Mouse (Mus musculus) right cerebral cortex, adult 18-20 months (tissue): ENCODE results near the gene Atp5k.

Experiments
- DNase-seq: peaks from one replicate; pipeline ENCODE4 v3.0.0; 2022; ENCODE audit warnings: mixed read lengths

Gene Atp5k

DNA sequence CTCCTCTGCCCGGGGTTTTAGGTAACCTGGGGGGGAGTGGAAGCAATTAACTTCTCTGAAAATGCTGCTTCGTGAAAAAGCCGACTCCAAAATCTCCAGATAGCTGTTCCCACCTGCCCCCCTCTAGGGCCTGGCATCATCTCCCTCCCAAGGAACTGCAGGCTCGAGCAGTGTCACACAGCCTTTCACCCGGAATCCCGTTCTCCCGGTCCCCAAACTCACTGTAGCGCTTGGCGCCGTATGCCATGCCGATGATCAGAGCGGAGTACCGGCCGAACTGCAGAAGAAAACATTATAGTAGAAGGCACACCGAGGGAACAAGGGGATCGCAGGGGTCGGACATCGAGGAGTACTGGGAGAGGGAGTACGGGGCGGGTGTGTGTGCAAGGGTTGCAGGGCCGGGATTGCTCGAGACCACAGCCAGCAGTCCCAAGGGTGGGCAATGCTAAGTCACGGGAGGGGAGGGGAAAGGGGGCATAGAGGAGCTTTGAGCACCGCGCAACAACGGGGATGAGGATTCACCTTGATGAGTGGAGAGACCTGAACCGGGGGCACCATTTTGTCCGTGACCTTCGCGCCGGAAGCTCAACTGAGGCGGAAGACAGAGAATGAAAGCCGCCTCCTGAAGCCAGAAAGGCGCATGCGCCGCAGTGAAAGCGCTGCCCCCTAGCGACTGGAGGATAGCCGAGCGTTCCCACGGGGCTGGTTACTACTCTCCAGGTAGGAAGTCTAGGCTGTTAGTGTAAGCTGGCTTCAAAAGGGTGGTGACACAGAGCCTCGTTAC, at the start of gene Atp5k:
Atp5k (minus strand) TSS at position 645 of the 784 bp plus-strand sequence.
- DNase-seq, result peak; percentile 95

DNA sequence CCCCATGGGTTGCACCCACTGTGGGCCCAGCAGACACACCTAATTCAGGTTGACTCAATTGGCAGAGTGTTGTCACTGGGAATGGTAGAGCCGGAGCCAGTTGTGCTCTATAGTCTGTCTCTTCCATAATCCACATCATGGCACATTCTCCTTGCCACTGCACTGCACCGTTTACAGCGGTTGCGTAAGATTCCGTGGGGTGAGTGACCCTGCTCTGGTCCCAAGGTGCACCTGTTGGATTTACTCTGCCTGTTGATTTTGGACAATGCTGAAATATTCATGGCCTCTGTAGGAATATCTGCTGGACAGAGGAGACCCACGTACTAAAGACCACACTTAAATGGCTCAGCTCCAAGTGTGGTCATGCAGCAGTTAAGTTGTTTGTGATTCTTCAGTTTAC, 48.8 kb upstream of the Atp5k start:
- DNase-seq, result no peak

DNA sequence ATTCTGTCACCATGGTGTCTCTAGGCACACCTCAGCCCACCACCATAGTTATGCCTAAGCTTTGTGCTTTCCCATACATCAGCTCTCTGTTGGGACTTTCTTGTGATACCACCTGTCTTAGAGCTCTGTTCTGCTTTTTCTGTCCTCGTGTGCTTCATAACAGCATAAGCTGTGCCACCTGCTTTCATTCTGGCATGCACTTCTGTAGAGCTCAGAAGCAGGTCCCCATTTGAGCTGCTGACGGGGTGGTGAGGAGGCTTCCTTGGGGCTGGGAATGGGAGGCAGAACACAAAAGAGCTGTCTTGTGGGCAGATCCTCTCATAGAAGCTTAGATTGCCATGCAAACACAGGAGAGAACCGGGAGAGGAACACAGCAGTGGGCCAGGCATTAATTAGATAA, 41.7 kb upstream of the Atp5k start:
- DNase-seq, result no peak

DNA sequence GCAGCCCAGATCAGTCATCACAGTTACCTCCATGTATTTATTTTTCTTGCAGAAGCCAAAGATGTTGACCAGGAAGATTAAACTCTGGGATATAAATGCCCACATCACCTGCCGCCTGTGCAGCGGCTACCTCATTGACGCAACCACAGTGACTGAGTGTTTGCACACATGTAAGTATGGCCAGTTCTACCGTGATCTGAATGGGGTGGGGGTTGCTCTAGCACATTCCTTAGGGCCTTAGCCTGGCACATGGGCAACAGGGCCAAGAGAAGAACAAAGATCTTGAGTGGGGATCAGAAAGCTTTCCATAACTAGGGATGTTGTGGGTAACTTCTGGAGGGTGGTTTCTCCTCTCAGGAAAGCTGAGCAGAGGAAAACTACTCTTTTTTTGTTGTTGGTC, 39.5 kb upstream of the Atp5k start:
- no peak for DNase-seq

DNA sequence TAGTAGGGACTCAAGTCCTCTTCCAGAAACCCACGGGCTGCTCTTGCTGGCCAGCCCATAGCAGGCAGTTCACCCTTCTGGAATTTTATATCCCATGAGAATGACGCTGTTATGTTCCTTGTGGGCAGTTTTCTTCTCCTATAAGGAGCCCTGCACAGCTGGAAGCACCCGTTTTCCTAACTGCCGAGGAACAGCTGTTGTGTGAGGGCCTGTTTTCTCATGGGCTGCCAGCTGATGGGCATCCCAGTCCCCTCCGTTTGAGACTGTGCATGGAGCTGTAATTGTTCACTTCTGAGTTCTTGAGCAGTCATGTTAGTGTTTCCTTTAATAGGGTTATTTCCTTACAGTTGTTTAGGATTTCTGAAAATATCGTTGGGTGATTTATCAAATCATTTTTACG, 35.4 kb upstream of the Atp5k start:
- DNase-seq, result no peak

DNA sequence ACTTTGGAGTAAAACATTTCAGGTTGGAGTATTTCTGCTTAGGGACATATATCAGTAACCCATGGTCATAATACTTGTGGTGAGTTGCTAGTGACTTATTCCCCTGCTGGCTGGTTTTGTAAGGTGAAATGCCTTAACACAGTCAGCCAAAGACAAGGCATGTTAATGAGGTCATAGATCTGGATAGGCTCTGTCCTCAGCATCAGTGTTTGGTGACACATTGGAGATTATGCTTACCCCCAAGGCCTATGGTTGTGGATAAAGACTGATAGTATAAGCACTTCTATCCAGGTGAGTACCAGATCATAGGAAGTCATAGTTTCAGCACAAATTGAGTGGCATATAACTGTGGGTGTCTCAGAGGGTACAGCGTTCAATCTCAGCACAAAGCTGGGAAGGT, 32.4 kb upstream of the Atp5k start:
- no peak for DNase-seq

DNA sequence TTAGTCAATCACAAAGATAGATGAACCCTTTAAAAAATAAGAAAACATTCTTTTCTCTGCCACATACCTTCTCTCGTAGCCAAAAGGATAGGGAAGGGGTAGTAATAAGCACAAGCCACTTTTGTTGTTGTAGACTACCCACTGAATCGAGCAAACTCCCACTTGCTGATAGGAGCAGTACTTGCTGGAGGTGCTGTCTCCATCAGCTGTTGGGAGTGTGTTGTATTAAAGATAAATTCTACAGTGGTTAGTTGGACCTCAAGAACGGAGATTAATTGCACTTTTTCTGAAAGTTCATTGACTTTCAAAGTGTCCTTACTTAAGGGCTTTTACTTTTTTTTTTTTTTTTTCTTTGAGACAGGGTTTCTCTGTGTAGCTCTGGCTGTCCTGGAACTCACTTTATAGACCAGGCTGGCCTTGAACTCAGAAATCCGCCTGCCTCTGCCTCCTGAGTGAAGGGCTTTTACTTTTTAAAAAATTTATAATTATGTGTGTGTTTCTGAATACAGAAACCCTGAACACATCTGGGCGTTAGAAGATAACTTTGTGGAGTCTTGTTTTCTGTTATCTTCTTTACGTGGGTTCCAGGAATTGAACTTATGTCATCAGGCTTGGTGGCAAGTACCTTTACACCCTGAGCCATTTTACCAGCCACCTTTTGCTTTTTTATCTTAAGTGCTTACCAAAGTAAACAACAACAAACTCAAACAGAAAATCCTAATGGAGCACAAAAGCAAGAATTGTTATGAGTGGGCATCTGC, 31.1 kb upstream of the Atp5k start:
- DNase-seq, result no peak

DNA sequence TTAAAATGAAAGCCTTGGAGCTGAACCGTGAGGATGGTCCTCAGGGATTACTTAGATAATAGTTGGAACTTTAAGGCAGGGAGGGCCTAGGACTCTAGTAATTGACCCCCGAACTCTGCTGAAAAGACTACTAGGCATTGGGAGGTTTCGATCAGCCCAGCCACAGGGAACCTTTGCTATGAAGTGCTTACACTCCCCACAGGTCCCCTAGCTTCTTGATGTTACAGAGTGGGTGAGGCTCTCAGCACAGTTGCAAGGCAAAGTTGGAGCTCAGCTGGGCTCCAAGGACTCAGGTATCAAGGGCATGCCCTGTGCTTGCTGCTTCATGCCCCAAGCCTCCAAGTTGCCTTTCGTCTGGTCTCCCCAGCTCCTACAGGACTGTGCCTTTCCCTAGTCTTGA, 28.2 kb upstream of the Atp5k start:
- DNase-seq, result no peak

DNA sequence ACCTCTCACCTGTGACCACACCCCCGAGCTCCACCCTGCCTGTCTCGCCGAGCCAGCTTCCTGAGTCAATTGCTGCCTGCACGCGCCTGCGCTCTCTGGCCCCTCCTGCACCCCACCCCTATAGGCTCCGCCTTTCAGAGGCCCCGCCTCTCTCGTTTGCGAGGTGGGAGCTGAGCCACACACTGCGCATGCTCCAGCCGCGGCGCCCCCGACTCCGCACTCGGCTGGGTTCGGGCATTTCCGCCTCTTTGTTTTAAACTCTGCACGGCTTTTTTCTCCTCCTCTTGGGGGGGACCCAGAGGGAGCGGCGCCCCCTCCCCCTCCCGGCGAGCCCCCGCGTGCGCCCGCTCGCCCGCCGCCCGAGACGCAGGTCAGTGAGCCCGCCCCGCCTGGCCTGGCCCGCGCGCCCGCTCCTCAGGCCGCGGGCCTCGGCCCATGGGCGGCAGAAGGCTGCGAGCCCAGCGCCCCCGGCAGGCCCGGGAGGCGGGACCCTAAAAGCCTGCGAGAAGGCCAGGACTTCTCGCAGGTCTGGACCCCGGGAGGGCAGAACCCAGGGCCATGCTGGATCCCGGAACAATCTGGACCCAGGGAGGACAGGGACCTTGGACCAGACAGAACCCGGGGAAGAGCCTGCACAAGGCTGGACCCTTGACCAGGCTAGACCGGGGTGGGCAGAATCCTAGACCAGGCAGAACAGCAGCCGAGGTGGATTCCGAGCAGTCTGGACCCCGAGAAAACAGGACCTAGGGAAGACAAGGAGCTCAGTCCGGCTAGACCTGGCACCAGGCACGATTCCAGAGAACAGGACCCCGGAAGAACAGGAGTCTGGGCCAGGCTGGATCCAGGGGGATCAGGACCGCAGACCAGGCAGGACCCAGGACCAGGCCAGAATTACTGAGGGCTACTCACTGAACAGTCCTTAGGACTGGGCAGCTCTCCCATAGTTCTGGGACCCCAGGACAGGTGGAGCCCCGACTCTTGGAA, 27.1 kb upstream of the Atp5k start, which contains the start of gene Pcgf3:
Pcgf3 (plus strand) TSS at position 151 of the 984 bp plus-strand sequence.
- peak; percentile 97 for DNase-seq

DNA sequence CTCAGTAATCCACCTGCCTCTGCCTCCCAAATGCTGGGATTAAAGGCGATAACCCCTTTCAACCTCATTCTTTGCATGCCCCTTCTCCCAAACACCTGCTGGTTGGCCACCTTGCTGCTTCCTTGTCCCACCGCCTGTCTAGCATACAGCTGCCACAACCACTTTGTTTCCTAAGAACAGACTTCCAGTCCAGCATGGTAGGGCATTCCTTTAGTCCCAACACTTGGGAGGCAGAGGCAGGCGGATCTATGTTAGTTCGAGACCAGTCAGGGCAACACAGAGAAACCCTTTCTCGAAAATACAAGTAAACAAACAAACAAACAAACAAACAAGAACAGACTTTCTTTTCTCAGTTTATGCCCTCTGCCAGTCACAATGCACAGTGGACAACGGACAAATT, 26.2 kb upstream of the Atp5k start:
- DNase-seq, result no peak

DNA sequence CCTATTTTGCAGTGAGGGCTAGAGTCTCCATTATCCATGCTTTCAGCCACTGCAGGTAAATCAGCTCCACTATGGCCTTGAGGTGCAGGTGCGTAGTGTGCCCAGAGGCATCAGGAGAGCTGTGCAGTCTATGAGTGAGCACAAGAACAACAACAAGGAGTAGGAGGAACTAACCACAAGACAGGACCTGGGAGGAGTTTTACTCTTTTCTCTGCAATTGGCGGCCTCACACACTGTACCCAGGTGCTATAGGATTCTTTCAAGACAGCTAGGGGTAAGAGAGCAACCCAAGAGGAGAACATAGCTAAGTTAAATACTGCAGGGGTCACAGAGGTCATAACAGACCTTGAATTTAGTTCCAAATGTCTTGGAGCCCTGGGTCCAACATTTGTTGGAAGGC, 24.5 kb upstream of the Atp5k start:
- no peak for DNase-seq

DNA sequence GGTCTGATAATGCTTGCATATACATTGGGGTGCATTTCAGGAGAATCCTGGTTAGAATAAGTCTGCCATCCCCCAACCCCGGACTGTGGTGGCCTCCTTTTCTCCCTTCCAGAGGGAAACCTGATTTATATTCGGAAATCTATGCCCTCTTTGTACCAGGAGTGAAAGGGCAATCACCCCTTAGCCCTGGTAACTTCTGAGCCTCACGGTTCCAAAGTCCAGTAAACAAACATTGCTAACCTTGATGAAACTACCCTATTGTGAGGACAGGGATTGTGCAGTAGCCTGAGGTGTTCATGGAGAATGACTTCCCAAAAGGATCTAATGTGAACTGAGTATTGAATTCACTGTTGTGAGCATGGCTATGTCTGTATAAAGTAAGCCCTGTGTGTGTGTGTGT, 19.8 kb upstream of the Atp5k start:
- no peak for DNase-seq

DNA sequence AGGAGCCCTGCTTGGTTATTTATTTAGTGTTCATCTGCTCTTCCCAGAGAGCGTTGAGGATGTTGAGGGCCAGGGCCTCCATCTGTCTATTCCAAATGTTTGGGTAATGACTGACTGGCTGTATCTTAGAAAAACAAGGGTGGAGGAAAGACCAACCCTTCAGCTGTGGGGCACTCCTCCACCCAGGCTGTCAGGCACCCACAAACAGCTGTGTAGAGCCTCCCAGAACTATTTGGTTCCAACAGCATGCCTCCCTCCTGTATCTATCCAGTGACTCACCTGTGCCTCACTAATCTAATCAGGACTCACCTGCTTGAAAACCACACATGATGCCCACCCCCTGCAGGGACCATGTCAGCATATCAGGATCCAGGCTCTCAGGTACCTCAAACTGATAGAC, 18.2 kb upstream of the Atp5k start:
- no peak for DNase-seq

DNA sequence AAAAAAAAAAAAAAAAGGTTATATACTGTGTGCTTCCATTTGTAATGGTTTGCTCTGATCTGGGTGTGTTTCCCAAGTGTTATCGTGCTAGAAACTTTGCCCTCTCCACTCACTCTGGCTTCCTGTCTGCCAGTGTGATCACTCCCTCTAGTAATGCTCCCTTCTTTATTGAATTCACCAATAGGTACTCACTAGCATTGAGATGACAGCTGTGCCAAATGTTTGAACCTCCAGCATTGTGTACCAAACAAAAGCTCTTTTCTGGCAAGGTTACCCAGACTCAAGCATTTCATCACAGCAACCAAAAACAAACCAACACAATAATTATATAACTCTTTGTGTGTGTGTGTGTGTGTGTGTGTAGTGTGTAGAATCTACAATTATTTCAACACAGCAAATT, 17.4 kb upstream of the Atp5k start:
- DNase-seq, result no peak

DNA sequence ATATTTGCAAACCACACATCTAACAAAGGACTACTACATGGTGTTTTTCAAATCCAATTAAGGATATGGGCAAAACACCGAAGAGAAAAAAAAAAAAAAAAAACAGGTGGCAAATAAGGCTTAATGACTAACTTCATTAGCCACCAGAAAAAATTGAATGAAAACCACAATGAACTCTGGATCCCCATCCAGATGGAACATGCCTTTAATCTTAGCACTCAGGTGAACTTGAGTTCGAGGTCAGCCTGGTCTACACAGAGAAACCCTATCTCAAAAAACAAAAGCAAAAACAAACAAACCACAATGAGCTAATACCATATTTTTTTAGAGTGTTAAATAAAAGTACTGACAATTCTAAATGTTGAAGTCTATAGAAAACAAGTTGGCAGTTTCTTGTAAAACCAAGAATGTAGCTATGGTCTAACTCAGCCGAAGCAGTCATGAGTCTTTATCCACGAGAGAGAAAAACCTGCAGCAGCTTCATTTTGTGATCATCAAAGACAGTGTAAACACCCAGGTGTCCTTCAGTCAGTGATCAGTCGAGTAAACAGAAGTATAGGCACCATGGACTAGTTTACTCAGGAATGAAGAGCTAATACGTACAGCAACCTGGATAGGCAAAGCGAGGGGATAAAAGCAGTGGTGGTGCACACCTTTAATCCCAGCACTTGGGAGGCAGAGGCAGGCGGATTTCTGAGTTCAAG, 16.7 kb upstream of the Atp5k start:
- no peak for DNase-seq

DNA sequence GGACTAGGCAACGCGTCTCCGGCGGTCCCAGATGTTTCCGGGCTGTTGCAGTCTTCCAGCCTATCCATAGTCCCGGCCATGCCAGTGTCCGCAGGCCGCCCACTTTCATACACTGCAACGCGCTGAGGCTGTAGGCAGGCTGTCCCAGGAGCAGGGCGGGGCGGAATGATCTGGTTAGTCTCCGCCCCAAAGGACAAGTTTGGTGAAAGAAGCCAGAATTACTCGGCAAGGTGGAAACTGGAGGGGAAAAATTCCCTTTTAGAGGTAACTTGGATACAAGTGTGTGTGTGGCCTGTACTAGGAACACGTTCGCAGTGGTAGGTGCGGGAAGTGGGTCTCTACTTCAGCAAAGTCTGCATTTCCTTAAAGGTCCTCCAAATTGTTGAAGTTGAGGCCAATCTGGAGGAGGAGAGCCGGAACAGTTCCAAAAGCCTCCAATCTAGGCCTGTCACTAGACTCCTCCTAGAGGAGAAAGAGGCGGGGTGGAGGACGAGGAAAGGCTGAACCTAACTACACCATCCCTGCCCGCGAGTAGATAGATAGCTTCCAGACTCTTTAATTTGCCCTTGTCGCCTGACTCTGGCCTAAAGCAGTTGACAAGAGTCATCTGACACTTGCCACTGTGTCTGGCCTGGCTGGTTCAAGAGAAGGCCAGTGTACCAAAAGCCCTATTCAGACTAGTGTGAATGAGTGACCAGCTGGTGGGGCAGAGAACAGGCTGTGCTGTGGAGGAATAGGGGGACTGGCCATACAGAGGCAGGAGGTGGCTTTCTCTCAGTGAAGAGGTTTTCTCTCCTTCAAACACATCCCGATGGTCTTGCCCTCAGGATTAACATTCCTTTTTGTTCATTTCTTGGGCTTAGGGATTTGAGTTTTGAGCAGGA, 14.8 kb upstream of the Atp5k start, which contains the start of gene Mfsd7a:
Mfsd7a (minus strand) TSS at position 107 of the 884 bp plus-strand sequence.
- peak; percentile 17 for DNase-seq

DNA sequence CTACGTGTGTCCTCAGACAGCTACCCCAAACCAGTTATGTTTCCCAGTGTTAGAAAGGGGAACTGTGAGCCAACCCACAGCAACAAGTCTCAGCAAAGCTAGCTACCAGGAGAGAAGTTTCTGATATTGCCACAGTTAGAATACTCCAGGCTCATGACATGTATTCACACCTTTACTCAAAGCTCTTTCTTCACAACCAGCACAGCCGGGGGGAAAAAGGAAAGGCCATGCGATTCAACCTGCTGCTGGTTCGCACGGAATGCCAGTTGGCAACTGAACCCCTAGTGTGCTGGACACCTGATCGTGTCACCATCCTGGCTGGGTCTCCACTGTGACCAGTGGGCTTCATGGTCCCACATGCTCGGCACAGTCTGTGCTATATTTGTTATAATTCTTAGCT, 13.6 kb upstream of the Atp5k start:
- no peak for DNase-seq

DNA sequence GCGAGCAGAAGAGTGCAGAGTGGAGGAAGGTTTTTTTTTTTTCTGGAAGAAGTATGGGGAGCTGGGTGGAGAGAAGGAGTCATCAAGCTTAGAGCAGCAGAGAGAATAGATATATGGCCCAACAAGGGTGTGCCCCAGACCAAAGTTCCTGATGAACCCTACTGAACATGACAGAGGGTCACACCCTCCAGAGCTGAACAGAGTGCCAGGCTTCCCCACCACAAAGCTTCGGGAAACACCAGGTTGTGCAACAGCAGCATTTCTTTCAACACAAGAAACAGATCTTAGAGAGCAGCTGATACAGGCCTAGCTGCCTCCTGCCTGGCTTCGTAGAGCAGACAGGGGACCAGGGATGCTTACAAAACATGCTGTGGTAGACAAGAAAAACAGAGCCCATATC, 12.7 kb upstream of the Atp5k start:
- no peak for DNase-seq

DNA sequence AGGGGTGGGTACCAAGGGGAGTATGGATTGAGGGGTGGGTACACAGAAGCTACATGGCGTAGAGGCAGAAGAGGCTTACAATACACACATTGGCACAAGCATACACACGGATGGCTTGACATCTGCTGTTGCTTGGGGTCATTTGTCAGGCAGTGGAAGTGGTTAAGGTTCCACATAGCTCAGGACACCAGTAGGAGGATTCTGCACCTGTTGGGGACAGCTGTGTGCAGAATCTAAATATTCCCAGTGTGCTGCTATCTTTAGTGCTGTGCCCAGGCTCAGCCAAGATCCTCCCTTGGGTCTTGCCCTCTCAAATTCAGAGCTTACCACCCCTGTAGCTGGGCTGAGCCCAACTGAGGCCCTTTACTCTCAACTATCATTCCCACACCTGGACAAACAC, 1.9 kb upstream of the Atp5k start:
- DNase-seq, result no peak

DNA sequence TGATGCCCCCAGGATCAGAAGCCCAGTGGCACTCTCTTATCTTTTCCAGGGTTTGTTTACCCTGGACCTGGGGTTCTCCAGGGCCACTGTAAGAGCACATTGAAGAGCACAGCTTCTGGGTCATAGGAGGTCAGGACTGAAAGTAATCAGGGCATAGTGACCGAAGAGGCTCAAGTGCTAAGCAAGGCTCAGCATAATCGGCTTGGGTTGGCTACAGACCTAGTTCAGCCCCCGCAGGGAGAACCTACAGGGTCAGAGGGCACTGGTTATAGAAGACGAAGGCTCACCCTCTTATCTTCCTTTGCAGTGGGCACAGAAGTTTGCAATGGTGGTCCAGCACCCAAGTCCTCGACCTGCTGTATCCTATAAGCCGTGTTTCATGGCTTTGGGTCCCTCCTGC, 3.1 kb downstream of the Atp5k start:
- no peak for DNase-seq

DNA sequence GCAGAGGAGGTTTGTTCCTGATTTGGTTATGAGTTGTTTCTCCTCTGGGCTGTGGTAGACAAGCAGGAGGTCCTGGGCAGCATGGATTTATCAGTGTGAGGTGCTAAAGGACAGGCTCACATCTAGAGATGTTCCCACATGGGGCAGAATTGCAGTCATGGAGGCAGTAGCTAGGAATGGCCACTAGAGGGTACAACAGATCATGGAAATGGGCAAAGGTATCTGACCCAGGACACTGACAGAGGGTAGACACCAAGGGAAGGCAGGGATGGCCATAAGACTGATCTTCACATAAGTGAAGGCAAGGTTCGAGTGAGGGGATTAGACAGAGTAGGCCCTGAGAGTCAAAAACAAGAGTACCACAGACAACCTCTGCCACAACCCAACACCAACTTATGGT, 7.1 kb downstream of the Atp5k start:
- peak; percentile 53 for DNase-seq
